17 mouse cellular contexts compared by ENCODE assay signal in genomic region chr2:7093414-7093813, GRCm38 (mm10).
"Had no signal": no experiment of that assay in that cellular context is flagged by ENCODE, and none has a peak within 500 bp of the region (broad histone marks: within the 10 kb centered on the region; RNA-seq: fewer than 3 reads in every experiment).

No protein-coding gene starts in this region.

- DNase-seq: kidney, adult 8-10 months; kidney, postnatal 10 days; kidney, postnatal 36 days; left cerebral cortex, postnatal 4 days; liver, postnatal 0 days; lung, embryonic 14.5 days; thymus, adult 2 months; thymus, postnatal 14 days; thymus, postnatal 4 days had no signal

- H3K36me3 ChIP-seq: kidney, embryonic 15.5 days; limb, embryonic 12.5 days; limb, embryonic 15.5 days; midbrain, embryonic 13.5 days had no signal

- H3K27me3 ChIP-seq: kidney, embryonic 15.5 days; limb, embryonic 12.5 days; limb, embryonic 15.5 days; midbrain, embryonic 13.5 days had no signal

- ATAC-seq: liver, postnatal 0 days; lung, postnatal 0 days; midbrain, embryonic 13.5 days had no signal

- H3K27ac ChIP-seq: kidney, embryonic 15.5 days; limb, embryonic 12.5 days; limb, embryonic 15.5 days; liver, embryonic 14.5 days; macrophage; midbrain, embryonic 13.5 days had no signal

- H3K9ac ChIP-seq: kidney, embryonic 15.5 days; limb, embryonic 12.5 days; limb, embryonic 15.5 days; liver, embryonic 14.5 days; liver, postnatal 0 days; lung, embryonic 14.5 days; midbrain, embryonic 13.5 days had no signal

- H3K4me3 ChIP-seq: kidney, embryonic 15.5 days; limb, embryonic 12.5 days; limb, embryonic 15.5 days; midbrain, embryonic 13.5 days had no signal

- H3K9me3 ChIP-seq: kidney, embryonic 15.5 days; limb, embryonic 12.5 days; limb, embryonic 15.5 days had no signal

- H3K4me2 ChIP-seq: kidney, embryonic 15.5 days; limb, embryonic 12.5 days; limb, embryonic 15.5 days; liver, embryonic 11.5 days; lung, embryonic 14.5 days; midbrain, embryonic 13.5 days had no signal
